Mouse (Mus musculus): ENCODE measurements around the gene Gpr27.

DNA sequence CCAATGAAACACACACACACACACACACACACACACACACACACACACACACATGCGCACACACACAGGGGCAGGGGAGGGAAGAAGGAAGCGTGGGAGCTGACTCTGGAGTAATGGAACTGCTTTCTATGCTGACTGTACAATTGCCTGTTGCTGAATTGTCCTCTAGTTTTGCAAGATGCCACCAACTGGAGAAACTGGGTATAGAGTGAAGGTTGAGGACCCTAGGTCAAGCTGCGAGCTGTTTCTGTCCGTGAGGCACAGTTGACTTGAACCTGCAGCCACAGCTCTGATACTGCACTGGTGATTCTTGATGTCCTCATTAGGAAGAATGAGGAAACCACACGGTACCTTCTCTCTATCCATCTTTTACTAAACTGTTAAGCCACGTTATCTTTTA is 23.4 kb downstream of the Gpr27 start:
- peak in 1 of 2 experiments; percentile 39; a peak in 2 of 4 replicates for TF ChIP-seq CTCF (conservative IDR thresholded peaks at IDR 0.05 in 1 of 2, IDR thresholded peaks at IDR 0.05 in 1 of 2; ENCODE audit: low read depth in 2 of 2, low read length in 2 of 2)
- TF ChIP-seq NRF1 (IDR thresholded peaks at IDR 0.05; ENCODE audit: low read depth, low read length), result no peak
- TF ChIP-seq POLR2A (IDR thresholded peaks at IDR 0.05; ENCODE audit: low read depth, low read length), result no peak
- no peak for TF ChIP-seq JUN (IDR thresholded peaks at IDR 0.05; ENCODE audit: insufficient read depth, low read depth, low read length)
- TF ChIP-seq MAZ (IDR thresholded peaks at IDR 0.05; ENCODE audit: low read depth, low read length), result no peak
- TF ChIP-seq EP300 (IDR thresholded peaks at IDR 0.05; ENCODE audit: low read length), result no peak
- TF ChIP-seq E2F4 (IDR thresholded peaks at IDR 0.05; ENCODE audit: insufficient replicate concordance, low read depth, low read length), result no peak
- TF ChIP-seq TBP (conservative IDR thresholded peaks at IDR 0.05; ENCODE audit: low read depth, low read length), result no peak
- TF ChIP-seq ZC3H11A (IDR thresholded peaks at IDR 0.05; ENCODE audit: low read depth, low read length), result no peak
- TF ChIP-seq CHD2 (IDR thresholded peaks at IDR 0.05; ENCODE audit: low read length), result no peak
- no peak for TF ChIP-seq MAX (IDR thresholded peaks at IDR 0.05; ENCODE audit: low read length)

All from CH12.LX (cell line).